Mouse (Mus musculus) midbrain, postnatal 0 days (tissue): ENCODE measurements at regions not wholly inside any gene's neighbourhood (a gene's known extent, or its start where the extent isn't known, plus 50 kb on each side); places are given as distances from the start of the nearest gene placed in this dataset.

Experiments
- ATAC-seq: fragments of 200-750 bp; cut with Nextera tagmentation; 2 replicates; pipeline ENCODE4 v1.8.0; 2017; ENCODE audit warnings: moderate number of reproducible peaks, mild to moderate bottlenecking, moderate TSS enrichment, moderate library complexity; ENCODE audit not compliant: low FRiP score
- DNase-seq: peaks from one replicate; pipeline ENCODE4 v3.0.0-alpha.2; 2015; ENCODE audit warnings: low spot score
- H3K27ac ChIP-seq: fragments of 300-500 bp; sonication (generic); 2 replicates; pipeline ENCODE4 v1.5.1; 2014; ENCODE audit warnings: low read depth, mild to moderate bottlenecking, low read length, mixed read lengths
- H3K27me3 ChIP-seq: fragments of 300-500 bp; sonication (generic); 2 replicates; pipeline ENCODE4 v1.6.1; 2014; ENCODE audit warnings: low read length, control low read depth, mixed read lengths; ENCODE audit not compliant: insufficient read depth
- H3K36me3 ChIP-seq: fragments of 300-500 bp; sonication (generic); 2 replicates; pipeline ENCODE4 v1.6.1; 2014; ENCODE audit warnings: low read length, control low read depth, mixed read lengths; ENCODE audit not compliant: insufficient read depth
- H3K4me1 ChIP-seq: fragments of 300-500 bp; sonication (generic); 2 replicates; pipeline ENCODE4 v1.6.1; 2014; ENCODE audit warnings: mild to moderate bottlenecking, control low read depth, antibody characterized with exemption, low read length, mixed read lengths; ENCODE audit not compliant: insufficient read depth
- H3K4me2 ChIP-seq: fragments of 300-500 bp; sonication (generic); 2 replicates; pipeline ENCODE4 v1.6.1; 2014; ENCODE audit warnings: low read depth, mild to moderate bottlenecking, low read length, mixed read lengths; ENCODE audit not compliant: poor library complexity, severe bottlenecking
- H3K4me3 ChIP-seq: fragments of 300-500 bp; sonication (generic); 2 replicates; pipeline ENCODE4 v1.5.1; 2014; ENCODE audit warnings: low read depth, mild to moderate bottlenecking, low read length, moderate library complexity
- H3K9ac ChIP-seq: fragments of 300-500 bp; sonication (generic); replicated peaks from 2 replicates; pipeline ENCODE4 v1.6.1; 2014; ENCODE audit warnings: mild to moderate bottlenecking, low read length, moderate library complexity, mixed read lengths; ENCODE audit not compliant: poor library complexity, severe bottlenecking
- H3K9me3 ChIP-seq: fragments of 300-500 bp; sonication (generic); 2 replicates; pipeline ENCODE4 v1.6.1; 2016; ENCODE audit warnings: low read length, control low read depth
- CTCF ChIP-seq: IDR thresholded peaks from 2 replicates; pipeline ENCODE4 v1.5.1; 2016; ENCODE audit warnings: antibody characterized with exemption, mild to moderate bottlenecking
- whole genome bisulfite sequencing: fragments of 180-500 bp; shearing (Covaris S2); extraction: QIAGEN DNeasy Blood & Tissue Kit; methylation state at CpG from one replicate; pipeline ENCODE4 v1.1.7; 2014; 5-methylcytosine and 5-hydroxymethylcytosine counted together

DNA sequence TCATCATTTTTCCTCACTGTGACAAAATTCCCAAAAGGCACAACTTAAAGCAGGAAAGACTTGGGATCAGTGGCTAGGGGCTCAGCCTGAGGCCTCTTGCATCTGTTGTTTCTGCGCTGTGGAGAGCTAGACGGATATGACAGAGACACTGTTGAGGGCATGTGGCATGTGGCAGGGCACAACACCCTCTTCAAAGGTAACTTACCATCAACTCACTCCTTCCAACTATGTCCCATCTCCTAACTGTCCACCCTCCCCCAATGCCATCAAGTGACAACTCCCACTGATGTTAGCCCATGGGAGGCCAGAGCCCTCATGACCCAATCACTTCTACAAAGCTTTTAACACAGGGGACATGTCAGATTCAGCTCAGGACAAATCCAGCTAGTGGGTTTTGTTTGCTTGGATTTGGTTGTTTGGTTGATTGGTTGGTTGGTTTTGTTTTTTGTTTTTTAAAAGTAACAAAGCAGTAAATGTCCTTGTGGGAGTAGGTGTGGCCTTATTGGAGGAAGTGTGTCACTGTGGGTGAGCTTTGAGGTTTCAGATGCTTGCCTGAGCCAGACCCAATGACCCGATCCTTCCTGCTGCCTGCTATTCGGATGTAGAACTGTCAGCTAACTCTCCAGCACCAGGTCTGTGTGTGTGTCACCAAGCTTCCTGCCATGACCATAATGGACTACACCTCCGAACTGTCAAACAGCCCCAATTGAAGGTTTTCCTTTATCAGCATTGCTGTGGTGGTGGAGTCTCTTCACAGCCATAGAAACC lies 53.2 kb upstream of the Lef1 start:
- no peaks in the 10 kb centered on the region for H3K9me3 ChIP-seq
- H3K27me3 ChIP-seq: no peaks in the 10 kb centered on the region
- no peak for TF ChIP-seq CTCF
- H3K4me2 ChIP-seq: no peak overlapping the region
- H3K36me3 ChIP-seq: no peaks in the 10 kb centered on the region
- H3K4me3 ChIP-seq: no peak overlapping the region
- H3K4me1 ChIP-seq: peaks cover 4% of the 10 kb centered on the region; the same call in 1 of the 2 replicates
- H3K27ac ChIP-seq: no peak overlapping the region
- DNase-seq: no peak
- no peak overlapping the region for H3K9ac ChIP-seq
- WGBS: 83% methylated on average over 5 of the region's 5 CpGs
- ATAC-seq: no peak

- WGBS: 37% methylated on average over 13 of the region's 13 CpGs
- no peaks in the 10 kb centered on the region for H3K36me3 ChIP-seq
- ATAC-seq: peak; percentile 44; the same call in 1 of the 2 replicates
- no peak for TF ChIP-seq CTCF
- H3K4me2 ChIP-seq: no peak overlapping the region
- no peaks in the 10 kb centered on the region for H3K27me3 ChIP-seq
- H3K9me3 ChIP-seq: no peaks in the 10 kb centered on the region
- no peak overlapping the region for H3K4me3 ChIP-seq
- peaks cover 4% of the 10 kb centered on the region; the same call in 1 of the 2 replicates for H3K4me1 ChIP-seq
- no peak overlapping the region for H3K9ac ChIP-seq
- DNase-seq: peak; percentile 31
- no peak overlapping the region for H3K27ac ChIP-seq
Measured at GRCm38 (mm10) chr3:131054241-131054972, 55.9 kb upstream of the Lef1 start.

GRCm38 (mm10) chr3:131047716-131048115 lies 62.6 kb upstream of the Lef1 start:
- TF ChIP-seq CTCF: no peak
- no peak overlapping the region for H3K9ac ChIP-seq
- no peaks in the 10 kb centered on the region for H3K9me3 ChIP-seq
- no peak overlapping the region for H3K27ac ChIP-seq
- H3K36me3 ChIP-seq: no peaks in the 10 kb centered on the region
- DNase-seq (no peak), ATAC-seq (no peak)
- H3K4me3 ChIP-seq: no peak overlapping the region
- H3K27me3 ChIP-seq: no peaks in the 10 kb centered on the region
- H3K4me1 ChIP-seq: no peaks in the 10 kb centered on the region
- H3K4me2 ChIP-seq: no peak overlapping the region
- 86% methylated on average over 3 of the region's 3 CpGs for WGBS

GRCm38 (mm10) chr3:131046412-131046811 lies 63.9 kb upstream of the Lef1 start:
- H3K4me2 ChIP-seq: no peak overlapping the region
- no peak overlapping the region for H3K9ac ChIP-seq
- H3K4me1 ChIP-seq: no peaks in the 10 kb centered on the region
- H3K36me3 ChIP-seq: no peaks in the 10 kb centered on the region
- DNase-seq (peak; percentile 52), ATAC-seq (no peak)
- 78% methylated on average over 5 of the region's 5 CpGs for whole genome bisulfite sequencing
- no peaks in the 10 kb centered on the region for H3K27me3 ChIP-seq
- H3K4me3 ChIP-seq: no peak overlapping the region
- no peak for TF ChIP-seq CTCF
- H3K27ac ChIP-seq: no peak overlapping the region
- no peaks in the 10 kb centered on the region for H3K9me3 ChIP-seq

DNA sequence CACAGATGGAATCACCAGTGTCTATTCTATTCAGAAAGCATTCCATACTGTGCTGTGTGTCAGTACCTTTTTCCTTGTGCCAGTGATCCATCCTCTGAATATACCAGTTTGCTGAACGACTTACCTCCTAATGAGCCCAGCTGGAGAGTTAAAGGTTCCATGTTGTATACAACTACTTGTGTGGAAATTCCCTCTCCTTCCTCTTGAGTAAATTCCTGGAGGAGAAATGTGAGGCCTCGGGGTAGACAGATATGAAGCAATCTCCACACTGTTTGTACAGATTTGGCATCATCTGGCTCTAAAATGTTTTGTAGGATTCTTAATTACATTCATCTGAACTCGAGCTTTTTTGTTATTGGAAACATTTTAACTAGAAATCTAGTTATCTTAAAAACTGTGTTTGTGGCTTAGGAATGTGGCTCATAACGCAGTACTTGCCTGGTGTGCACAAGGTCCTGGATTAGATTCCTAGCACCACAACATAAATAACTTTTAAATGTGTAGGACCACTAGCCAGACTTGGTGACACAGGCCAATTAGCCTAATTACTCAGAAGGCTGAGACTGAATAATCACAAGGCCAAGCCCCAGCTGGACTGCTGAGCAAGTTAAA lies 70.0 kb upstream of the Lef1 start:
- 68% methylated on average over 4 of the region's 4 CpGs for WGBS
- Histone ChIP-seq H3K4me2 (no peak overlapping the region), H3K27me3 (no peaks in the 10 kb centered on the region), H3K36me3 (no peaks in the 10 kb centered on the region), H3K9ac (no peak overlapping the region), H3K4me3 (no peak overlapping the region), H3K4me1 (no peaks in the 10 kb centered on the region), H3K27ac (no peak overlapping the region), H3K9me3 (no peaks in the 10 kb centered on the region)
- no peak for DNase-seq
- ATAC-seq: no peak
- TF ChIP-seq CTCF: no peak

DNA sequence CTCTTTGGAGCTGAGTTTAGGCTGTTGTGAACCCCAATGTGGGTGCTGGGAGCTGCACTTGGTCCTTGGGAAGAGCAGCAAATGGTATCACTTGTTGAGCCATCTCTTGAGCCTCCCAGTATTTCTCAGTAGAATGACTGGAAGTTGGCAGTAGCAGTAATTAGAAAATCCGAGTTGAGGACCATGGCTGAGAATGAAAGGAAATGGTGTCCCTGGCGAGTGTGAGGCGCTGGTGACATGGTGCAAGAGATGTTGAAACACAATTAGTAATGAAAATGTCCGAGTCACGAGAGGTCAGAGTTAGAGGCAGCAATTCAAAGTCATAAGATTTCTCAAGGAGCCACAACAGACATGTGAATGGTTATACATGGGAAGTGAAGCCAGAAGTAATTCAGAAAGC lies 73.2 kb upstream of the Lef1 start:
- Histone ChIP-seq H3K9ac (no peak overlapping the region), H3K36me3 (no peaks in the 10 kb centered on the region), H3K9me3 (no peaks in the 10 kb centered on the region), H3K27ac (no peak overlapping the region), H3K4me2 (no peak overlapping the region), H3K27me3 (no peaks in the 10 kb centered on the region), H3K4me3 (no peak overlapping the region), H3K4me1 (no peaks in the 10 kb centered on the region)
- DNase-seq: no peak
- 93% methylated on average over 5 of the region's 5 CpGs for WGBS
- no peak for TF ChIP-seq CTCF
- no peak for ATAC-seq
